Mouse (Mus musculus): ENCODE data around the gene Sept14. TPM values are rescaled to one million over a fixed set of nuclear protein-coding genes. Genes with fewer than 3 reads are reported as not detected.

Gene Sept14
- polyA plus RNA-seq, 1 experiment from 2014 or later, result not detected

- Histone ChIP-seq H3K9ac (replicated peaks) (no peak overlapping the region), H3K4me1 (replicated peaks) (peaks cover 14% of the 10 kb centered on the region), H3K36me3 (no peaks in the 10 kb centered on the region), H3K4me3 (replicated peaks) (no peak overlapping the region), H3K27me3 (no peaks in the 10 kb centered on the region), H3K9me3 (no peaks in the 10 kb centered on the region), H3K27ac (no peak overlapping the region), H3K4me2 (replicated peaks) (no peak overlapping the region)
- WGBS, result 96% methylated on average over 10 of the region's 10 CpGs
- no peak for ATAC-seq
Observed at GRCm38 (mm10) chr5:129666271-129666909, 41.9 kb downstream of the Sept14 start.

- Histone ChIP-seq H3K4me3 (replicated peaks) (no peak overlapping the region), H3K36me3 (peaks cover 17% of the 10 kb centered on the region), H3K9me3 (no peaks in the 10 kb centered on the region), H3K9ac (replicated peaks) (no peak overlapping the region), H3K27ac (no peak overlapping the region), H3K4me2 (replicated peaks) (no peak overlapping the region), H3K27me3 (no peaks in the 10 kb centered on the region), H3K4me1 (replicated peaks) (peaks cover 10% of the 10 kb centered on the region)
- no peak for ATAC-seq
- WGBS, result 92% methylated on average over 5 of the region's 5 CpGs
Observed at GRCm38 (mm10) chr5:129664090-129664489, 44.2 kb downstream of the Sept14 start.

- Histone ChIP-seq H3K9ac (replicated peaks) (no peak overlapping the region), H3K27ac (no peak overlapping the region), H3K4me2 (replicated peaks) (no peak overlapping the region), H3K36me3 (peaks cover 62% of the 10 kb centered on the region), H3K27me3 (no peaks in the 10 kb centered on the region), H3K9me3 (no peaks in the 10 kb centered on the region), H3K4me3 (replicated peaks) (no peak overlapping the region), H3K4me1 (replicated peaks) (no peaks in the 10 kb centered on the region)
- 95% methylated on average over 15 of the region's 15 CpGs for WGBS
- no peak for ATAC-seq
Observed at GRCm38 (mm10) chr5:129657931-129658330, 50.4 kb downstream of the Sept14 start.

- Histone ChIP-seq H3K27me3 (no peaks in the 10 kb centered on the region), H3K4me3 (replicated peaks) (no peak overlapping the region), H3K36me3 (peaks cover 71% of the 10 kb centered on the region), H3K4me2 (replicated peaks) (no peak overlapping the region), H3K27ac (no peak overlapping the region), H3K9me3 (no peaks in the 10 kb centered on the region), H3K4me1 (replicated peaks) (no peaks in the 10 kb centered on the region), H3K9ac (replicated peaks) (no peak overlapping the region)
- ATAC-seq, result no peak
- WGBS, result 96% methylated on average over 10 of the region's 10 CpGs
Observed at GRCm38 (mm10) chr5:129657016-129657415, 51.3 kb downstream of the Sept14 start.

- H3K9ac ChIP-seq (replicated peaks), result no peak overlapping the region
- no peak overlapping the region for H3K4me2 ChIP-seq (replicated peaks)
- no peak overlapping the region for H3K27ac ChIP-seq
- peaks cover 28% of the 10 kb centered on the region for H3K36me3 ChIP-seq
- no peaks in the 10 kb centered on the region for H3K27me3 ChIP-seq
- WGBS, result 89% methylated on average over 5 of the region's 5 CpGs
- H3K4me3 ChIP-seq (replicated peaks), result no peak overlapping the region
- no peak for ATAC-seq
- no peaks in the 10 kb centered on the region for H3K9me3 ChIP-seq
- H3K4me1 ChIP-seq (replicated peaks), result no peaks in the 10 kb centered on the region
Observed at GRCm38 (mm10) chr5:129650858-129651257, 57.5 kb downstream of the Sept14 start.

Other genes starting within 250 kb of the Sept14 start
- 49.2 and 57.7 TPM in 2 replicates for gene Sfswap, start 207.3 kb downstream of the Sept14 start, polyA plus RNA-seq (2015; fragmentation: Nextera tagmentation; extraction: Ambion mirVana)
- gene Mmp17, start 124.3 kb downstream of the Sept14 start, polyA plus RNA-seq (2015; fragmentation: Nextera tagmentation; extraction: Ambion mirVana), result 9.3 and 9.6 TPM in 2 replicates
- 8.7 and 8.9 TPM in 2 replicates for gene Zfp11, start 38.4 kb downstream of the Sept14 start, polyA plus RNA-seq (2015; fragmentation: Nextera tagmentation; extraction: Ambion mirVana)
- gene Mrps17, start 7.0 kb upstream of the Sept14 start, polyA plus RNA-seq (2015; fragmentation: Nextera tagmentation; extraction: Ambion mirVana), result 189 TPM in 2 replicates
- gene Nipsnap2, start 16.6 kb upstream of the Sept14 start, polyA plus RNA-seq (2015; fragmentation: Nextera tagmentation; extraction: Ambion mirVana), result 84.1 and 94.5 TPM in 2 replicates
- 35.7 and 37.4 TPM in 2 replicates for gene Psph, start 78.9 kb upstream of the Sept14 start, polyA plus RNA-seq (2015; fragmentation: Nextera tagmentation; extraction: Ambion mirVana)
- gene Sumf2, start 138.5 kb upstream of the Sept14 start, polyA plus RNA-seq (2015; fragmentation: Nextera tagmentation; extraction: Ambion mirVana), result 33.2 and 37.2 TPM in 2 replicates
- 897 and 927 TPM in 2 replicates for gene Chchd2, start 179.0 kb upstream of the Sept14 start, polyA plus RNA-seq (2015; fragmentation: Nextera tagmentation; extraction: Ambion mirVana)
- 14.7 and 16.4 TPM in 2 replicates for gene Zbed5, start 187.2 kb upstream of the Sept14 start, polyA plus RNA-seq (2015; fragmentation: Nextera tagmentation; extraction: Ambion mirVana)
- gene Phkg1, start 190.0 kb upstream of the Sept14 start, polyA plus RNA-seq (2015; fragmentation: Nextera tagmentation; extraction: Ambion mirVana), result 0.46 and 0.81 TPM in 2 replicates
- 6.3 and 7.2 TPM in 2 replicates for gene Nupr1l, start 200.0 kb upstream of the Sept14 start, polyA plus RNA-seq (2015; fragmentation: Nextera tagmentation; extraction: Ambion mirVana)
- gene Vkorc1l1, start 233.5 kb upstream of the Sept14 start, polyA plus RNA-seq (2015; fragmentation: Nextera tagmentation; extraction: Ambion mirVana), result 26.7 and 31.1 TPM in 2 replicates

Data from midbrain, embryonic 13.5 days (tissue).